Comparison of ENCODE assay signal across 36 mouse cellular contexts in genomic region chr16:10827766-10828460, GRCm38 (mm10). TPM values are rescaled to one million over a fixed set of nuclear protein-coding genes. Genes with fewer than 3 reads are reported as not detected.
A peak's percentile ranks its signal among the peaks of the same experiment; 100 is the strongest.
DNase-seq lines count a peak whose midpoint lies in the region; ATAC-seq and TF ChIP-seq lines count a peak whose summit lies in the region.
"Had no signal": no experiment of that assay in that cellular context is flagged by ENCODE, and none has a peak within 500 bp of the region (broad histone marks: within the 10 kb centered on the region; RNA-seq: fewer than 3 reads in every experiment).

No protein-coding gene starts in this region.

- peaks cover 47% of the 10 kb centered on the region for H3K4me1 ChIP-seq in thymus, adult 2 months (replicated peaks; ENCODE audit: control insufficient read depth, insufficient read depth, low read length)
- H3K4me1 ChIP-seq in limb, embryonic 10.5 days = peaks cover 14% of the 10 kb centered on the region; the same call in 1 of the 2 replicates
- no peaks in the 10 kb centered on the region for H3K4me1 ChIP-seq in hindbrain, embryonic 13.5 days (replicated peaks)
- H3K4me1 ChIP-seq: forebrain, embryonic 12.5 days; forebrain, embryonic 15.5 days; hindbrain, embryonic 12.5 days; intestine, embryonic 15.5 days had no signal

- no peaks in the 10 kb centered on the region for H3K36me3 ChIP-seq in thymus, adult 2 months (ENCODE audit: control insufficient read depth, insufficient read depth, low read length)
- H3K36me3 ChIP-seq in limb, embryonic 10.5 days = no peaks in the 10 kb centered on the region
- H3K36me3 ChIP-seq in hindbrain, embryonic 13.5 days = no peaks in the 10 kb centered on the region
- H3K36me3 ChIP-seq: embryonic facial prominence, embryonic 10.5 days; embryonic facial prominence, embryonic 13.5 days; forebrain, embryonic 12.5 days; forebrain, embryonic 15.5 days; heart, embryonic 10.5 days; hindbrain, embryonic 12.5 days; intestine, embryonic 15.5 days had no signal

- ATAC-seq in hindbrain, embryonic 13.5 days (ENCODE audit: low FRiP score) = no peak
- ATAC-seq: CD4-positive, CD25-positive, alpha-beta regulatory T cell, adult 4 months; forebrain, embryonic 15.5 days; hindbrain, embryonic 16.5 days; intestine, embryonic 15.5 days had no signal

- H3K9me3 ChIP-seq in limb, embryonic 10.5 days (replicated peaks) = no peaks in the 10 kb centered on the region
- H3K9me3 ChIP-seq in hindbrain, embryonic 13.5 days = no peaks in the 10 kb centered on the region
- H3K9me3 ChIP-seq: embryonic facial prominence, embryonic 10.5 days; embryonic facial prominence, embryonic 13.5 days; forebrain, embryonic 12.5 days; forebrain, embryonic 15.5 days; heart, embryonic 10.5 days; hindbrain, embryonic 12.5 days; intestine, embryonic 15.5 days had no signal

- no peaks in the 10 kb centered on the region for H3K27me3 ChIP-seq in thymus, adult 2 months (ENCODE audit: control insufficient read depth, insufficient read depth, low read length)
- no peaks in the 10 kb centered on the region for H3K27me3 ChIP-seq in limb, embryonic 10.5 days (ENCODE audit: low read depth, poor library complexity, severe bottlenecking)
- H3K27me3 ChIP-seq in hindbrain, embryonic 13.5 days = no peaks in the 10 kb centered on the region
- H3K27me3 ChIP-seq: embryonic facial prominence, embryonic 13.5 days; forebrain, embryonic 12.5 days; forebrain, embryonic 15.5 days; hindbrain, embryonic 12.5 days; intestine, embryonic 15.5 days had no signal

- no peak overlapping the region for H3K9ac ChIP-seq in hindbrain, embryonic 13.5 days
- H3K9ac ChIP-seq: embryonic facial prominence, embryonic 13.5 days; forebrain, embryonic 12.5 days; forebrain, embryonic 15.5 days; hindbrain, embryonic 12.5 days; intestine, embryonic 15.5 days had no signal

- H3K4me2 ChIP-seq in hindbrain, embryonic 13.5 days = no peak overlapping the region
- H3K4me2 ChIP-seq: embryonic facial prominence, embryonic 13.5 days; forebrain, embryonic 12.5 days; forebrain, embryonic 15.5 days; hindbrain, embryonic 12.5 days; intestine, embryonic 15.5 days had no signal

- no peak for TF ChIP-seq POLR2A in thymus, adult 2 months (IDR thresholded peaks at IDR 0.05; ENCODE audit: control insufficient read depth, extremely low read depth, insufficient read depth, low read length, poor library complexity)

- peak; percentile 48 for DNase-seq in thymus, adult 2 months
- no peak for DNase-seq in thymus, postnatal 10 days (ENCODE audit: low spot score in 2 of 2)
- no peak for DNase-seq in limb, embryonic 10.5 days (ENCODE audit: low spot score)
- peak; percentile 62 for DNase-seq in thymus, postnatal 25 days
- DNase-seq in adrenal gland, postnatal 25 days = no peak
- no peak for DNase-seq in layer of hippocampus, postnatal 36 days
- DNase-seq: adrenal gland, postnatal 10 days; cerebellum, adult 11-12 months; cerebellum, adult 8-10 months; cerebellum, postnatal 10 days; cerebellum, postnatal 36 days; embryo, embryonic 11 days; gastrocnemius, postnatal 25 days; heart, adult 18-20 months; heart, postnatal 14 days; heart, postnatal 4 days had no signal

- no peak overlapping the region for H3K4me3 ChIP-seq in thymus, adult 2 months (ENCODE audit: control insufficient read depth, insufficient read depth, low read length)
- no peak overlapping the region for H3K4me3 ChIP-seq in limb, embryonic 10.5 days
- H3K4me3 ChIP-seq in hindbrain, embryonic 13.5 days = no peak overlapping the region
- H3K4me3 ChIP-seq: embryonic facial prominence, embryonic 10.5 days; embryonic facial prominence, embryonic 13.5 days; erythroblast, embryonic 14.5 days; forebrain, embryonic 12.5 days; forebrain, embryonic 15.5 days; heart, embryonic 10.5 days; hindbrain, embryonic 12.5 days; intestine, embryonic 15.5 days had no signal

- TF ChIP-seq CTCF in thymus, adult 2 months (IDR thresholded peaks at IDR 0.05; ENCODE audit: borderline replicate concordance, control insufficient read depth, extremely low read depth, insufficient read depth, low read length, poor library complexity) = no peak

- WGBS in thymus, adult 2 months = 47% methylated on average over 7 of the region's 7 CpGs
- WGBS in limb, embryonic 10.5 days = 84% methylated on average over 7 of the region's 7 CpGs
- 88% methylated on average over 7 of the region's 7 CpGs for WGBS in hindbrain, embryonic 13.5 days

- H3K27ac ChIP-seq in thymus, adult 2 months (ENCODE audit: control insufficient read depth, insufficient read depth, low read length) = peak overlapping the region; percentile 96
- 0 out of 2 replicates have a peak overlapping the region, but pooled peaks have one; percentile 11 for H3K27ac ChIP-seq in limb, embryonic 10.5 days
- no peak overlapping the region for H3K27ac ChIP-seq in hindbrain, embryonic 13.5 days
- H3K27ac ChIP-seq: embryonic facial prominence, embryonic 10.5 days; embryonic facial prominence, embryonic 13.5 days; forebrain, embryonic 12.5 days; forebrain, embryonic 15.5 days; heart, embryonic 10.5 days; hindbrain, embryonic 12.5 days; intestine, embryonic 15.5 days had no signal

RNA-seq across cellular contexts. Expression of gene Rmi2, which starts 6.9 kb away (rescaled TPM):
- polyA plus RNA-seq in thymus, adult 2 months (2012; rRNA removed) = 23.0 and 59.4 TPM in 2 replicates
- 4.2 and 4.8 TPM in 2 replicates for polyA plus RNA-seq in limb, embryonic 10.5 days (2016; fragmentation: Nextera tagmentation; extraction: Ambion mirVana)
- 1.7 and 2.1 TPM in 2 replicates for total RNA-seq in adrenal gland, postnatal 25 days (2021)
- under 1 TPM; 0.20 to 0.28 TPM for total RNA-seq in layer of hippocampus, postnatal 36 days (2021)
- polyA plus RNA-seq in hindbrain, embryonic 13.5 days (2015; fragmentation: Nextera tagmentation; extraction: Ambion mirVana) = 0.39 and 0.54 TPM in 2 replicates

RNA-seq across cellular contexts. Expression of gene Gm11172, which starts 15.2 kb away (rescaled TPM):
- polyA plus RNA-seq in thymus, adult 2 months (2012; rRNA removed) = not detected in 2 replicates
- polyA plus RNA-seq in limb, embryonic 10.5 days (2016; fragmentation: Nextera tagmentation; extraction: Ambion mirVana) = not detected in 2 replicates
- not detected in 2 replicates for total RNA-seq in adrenal gland, postnatal 25 days (2021)
- not detected for total RNA-seq in layer of hippocampus, postnatal 36 days (2021)
- not detected in 2 replicates for polyA plus RNA-seq in hindbrain, embryonic 13.5 days (2015; fragmentation: Nextera tagmentation; extraction: Ambion mirVana)
- total RNA-seq: adrenal gland, adult 18-20 months; adrenal gland, postnatal 10 days; adrenal gland, postnatal 4 days; gastrocnemius, adult 8-10 months; gastrocnemius, postnatal 25 days; heart, adult 18-20 months; heart, postnatal 14 days; heart, postnatal 4 days; MEL had no signal
- polyA plus RNA-seq: brain, embryonic 14.5 days; C2C12; CD4-positive, CD25-positive, alpha-beta regulatory T cell, adult 4 months; cortical plate, adult 2 months; embryonic facial prominence, embryonic 10.5 days; embryonic facial prominence, embryonic 13.5 days; erythroblast, embryonic 14.5 days; forebrain, embryonic 12.5 days; forebrain, embryonic 15.5 days; gonadal fat pad, adult 2 months; heart, embryonic 10.5 days; heart, embryonic 14.5 days; hindbrain, embryonic 12.5 days; hindbrain, embryonic 16.5 days; intestine, embryonic 15.5 days had no signal

RNA-seq across cellular contexts. Expression of gene Prm1, which starts 22.3 kb away (rescaled TPM):
- polyA plus RNA-seq in thymus, adult 2 months (2012; rRNA removed) = 0.96 and 6.1 TPM in 2 replicates
- not detected in 2 replicates for polyA plus RNA-seq in limb, embryonic 10.5 days (2016; fragmentation: Nextera tagmentation; extraction: Ambion mirVana)
- not detected in 2 replicates for total RNA-seq in adrenal gland, postnatal 25 days (2021)
- not detected for total RNA-seq in layer of hippocampus, postnatal 36 days (2021)
- not detected in 2 replicates for polyA plus RNA-seq in hindbrain, embryonic 13.5 days (2015; fragmentation: Nextera tagmentation; extraction: Ambion mirVana)
- total RNA-seq: adrenal gland, adult 18-20 months; adrenal gland, postnatal 10 days; adrenal gland, postnatal 4 days; gastrocnemius, adult 8-10 months; gastrocnemius, postnatal 25 days; heart, adult 18-20 months; heart, postnatal 14 days; heart, postnatal 4 days; MEL had no signal
- polyA plus RNA-seq: brain, embryonic 14.5 days; C2C12; cortical plate, adult 2 months; embryonic facial prominence, embryonic 13.5 days; erythroblast, embryonic 14.5 days; forebrain, embryonic 12.5 days; forebrain, embryonic 15.5 days; heart, embryonic 10.5 days; heart, embryonic 14.5 days; hindbrain, embryonic 12.5 days; hindbrain, embryonic 16.5 days; intestine, embryonic 15.5 days had no signal

RNA-seq across cellular contexts. Expression of gene Prm2, which starts 32.0 kb away (rescaled TPM):
- 0.50 and 7.0 TPM in 2 replicates for polyA plus RNA-seq in thymus, adult 2 months (2012; rRNA removed)
- not detected in 2 replicates for polyA plus RNA-seq in limb, embryonic 10.5 days (2016; fragmentation: Nextera tagmentation; extraction: Ambion mirVana)
- not detected in 2 replicates for total RNA-seq in adrenal gland, postnatal 25 days (2021)
- total RNA-seq in layer of hippocampus, postnatal 36 days (2021) = not detected
- not detected in 2 replicates for polyA plus RNA-seq in hindbrain, embryonic 13.5 days (2015; fragmentation: Nextera tagmentation; extraction: Ambion mirVana)
- total RNA-seq: adrenal gland, adult 18-20 months; adrenal gland, postnatal 10 days; adrenal gland, postnatal 4 days; gastrocnemius, adult 8-10 months; gastrocnemius, postnatal 25 days; heart, adult 18-20 months; heart, postnatal 14 days; heart, postnatal 4 days; MEL had no signal
- polyA plus RNA-seq: brain, embryonic 14.5 days; C2C12; CD4-positive, CD25-positive, alpha-beta regulatory T cell, adult 4 months; cortical plate, adult 2 months; embryonic facial prominence, embryonic 10.5 days; embryonic facial prominence, embryonic 13.5 days; erythroblast, embryonic 14.5 days; forebrain, embryonic 12.5 days; forebrain, embryonic 15.5 days; heart, embryonic 10.5 days; heart, embryonic 14.5 days; hindbrain, embryonic 12.5 days; hindbrain, embryonic 16.5 days; intestine, embryonic 15.5 days had no signal

RNA-seq across cellular contexts. Expression of gene Prm3, which starts 37.2 kb away (rescaled TPM):
- polyA plus RNA-seq in thymus, adult 2 months (2012; rRNA removed) = not detected in 2 replicates
- not detected in 2 replicates for polyA plus RNA-seq in limb, embryonic 10.5 days (2016; fragmentation: Nextera tagmentation; extraction: Ambion mirVana)
- not detected in 2 replicates for total RNA-seq in adrenal gland, postnatal 25 days (2021)
- total RNA-seq in layer of hippocampus, postnatal 36 days (2021) = not detected
- not detected in 2 replicates for polyA plus RNA-seq in hindbrain, embryonic 13.5 days (2015; fragmentation: Nextera tagmentation; extraction: Ambion mirVana)
- total RNA-seq: adrenal gland, adult 18-20 months; adrenal gland, postnatal 10 days; adrenal gland, postnatal 4 days; gastrocnemius, adult 8-10 months; gastrocnemius, postnatal 25 days; heart, adult 18-20 months; heart, postnatal 14 days; heart, postnatal 4 days; MEL had no signal
- polyA plus RNA-seq: brain, embryonic 14.5 days; C2C12; CD4-positive, CD25-positive, alpha-beta regulatory T cell, adult 4 months; cortical plate, adult 2 months; embryonic facial prominence, embryonic 10.5 days; embryonic facial prominence, embryonic 13.5 days; erythroblast, embryonic 14.5 days; forebrain, embryonic 12.5 days; forebrain, embryonic 15.5 days; heart, embryonic 10.5 days; heart, embryonic 14.5 days; hindbrain, embryonic 12.5 days; hindbrain, embryonic 16.5 days; intestine, embryonic 15.5 days had no signal

Comparison
In these comparisons a context has a peak if more than half of its experiments do, and no peak if none do; other contexts are left out.
1. DNase-seq: peak in thymus, adult 2 months (single experiment) and thymus, postnatal 25 days (single experiment); none in thymus, postnatal 10 days (0 of 2), limb, embryonic 10.5 days (single experiment), adrenal gland, postnatal 25 days (single experiment) and layer of hippocampus, postnatal 36 days (0 of 2).